ENCODE assay signal across 8 mouse cellular contexts in the genomic region with DNA sequence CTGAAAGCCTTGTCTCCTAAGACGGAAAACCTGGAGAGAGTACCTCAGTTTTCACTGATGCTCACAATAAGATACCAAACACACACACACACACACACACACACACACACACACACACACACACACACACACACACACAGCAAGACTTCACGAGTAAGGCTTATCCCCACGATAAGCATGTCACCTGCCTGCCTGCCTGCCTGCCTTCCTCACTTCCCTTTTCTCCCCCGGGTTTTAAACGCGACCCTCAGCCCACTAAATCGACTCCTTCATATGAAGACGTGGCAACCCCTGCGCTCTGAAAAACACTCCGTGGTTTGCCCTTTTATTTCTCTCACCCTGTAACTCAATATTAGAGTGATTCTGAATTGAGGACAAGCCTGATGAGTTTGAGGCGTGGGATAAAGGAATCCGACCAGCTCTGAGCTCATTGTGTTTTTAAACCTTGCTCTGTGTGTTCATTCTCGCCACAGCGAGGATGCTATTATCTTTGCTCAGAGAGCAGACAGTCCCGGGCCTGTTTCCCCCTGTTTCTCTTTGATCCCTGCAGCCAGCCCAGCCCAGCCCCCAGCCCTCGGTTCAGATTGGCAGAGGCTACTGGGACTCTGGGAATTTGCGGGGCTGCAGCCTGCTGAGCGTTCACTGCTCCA.
A peak's percentile ranks its signal among the peaks of the same experiment; 100 is the strongest.
DNase-seq lines count a peak whose midpoint lies in the region; ATAC-seq lines count a peak whose summit lies in the region.
"Had no signal": no experiment of that assay in that cellular context is flagged by ENCODE, and none has a peak within 500 bp of the region (broad histone marks: within the 10 kb centered on the region; RNA-seq: fewer than 3 reads in every experiment).

No protein-coding gene starts in this region.

- H3K4me3 ChIP-seq in hindbrain, embryonic 11.5 days (ENCODE audit: low read depth, low read length), result peak overlapping the region; percentile 33
- peak overlapping the region; percentile 35 for H3K4me3 ChIP-seq in liver, embryonic 13.5 days (replicated peaks)
- H3K4me3 ChIP-seq: erythroblast, embryonic 14.5 days had no signal

- under 1% methylated on average over 18 of the region's 18 CpGs for WGBS in hindbrain, embryonic 11.5 days
- 1% methylated on average over 18 of the region's 18 CpGs for WGBS in liver, embryonic 13.5 days (ENCODE audit: insufficient replicate concordance)

- H3K27me3 ChIP-seq in hindbrain, embryonic 11.5 days (ENCODE audit: control insufficient read depth, insufficient read depth, low read length), result no peaks in the 10 kb centered on the region
- peaks cover 26% of the 10 kb centered on the region for H3K27me3 ChIP-seq in liver, embryonic 13.5 days

- no peaks in the 10 kb centered on the region for H3K9me3 ChIP-seq in hindbrain, embryonic 11.5 days (ENCODE audit: control insufficient read depth, low read length)
- no peaks in the 10 kb centered on the region for H3K9me3 ChIP-seq in liver, embryonic 13.5 days (replicated peaks)

- DNase-seq in B cell, adult 2 months, result peak; percentile 26 to 32
- DNase-seq in embryo, embryonic 9.5 days (ENCODE audit: extremely low spot score), result peak; percentile 85
- DNase-seq in hindbrain, embryonic 11.5 days (ENCODE audit: low spot score), result peak; percentile 80
- DNase-seq in liver, embryonic 13.5 days, result no peak
- peak; percentile 21 for DNase-seq in right cerebral cortex, adult 18-20 months
- DNase-seq in c-Kit-positive CD71-positive TER-119-positive erythroid progenitor cells, embryonic 14.5 days (ENCODE audit: low spot score), result no peak

- peak; percentile 21 for ATAC-seq in CD4-positive, CD25-positive, alpha-beta regulatory T cell, adult 4 months
- ATAC-seq in hindbrain, embryonic 11.5 days (ENCODE audit: low FRiP score), result peak; percentile 92
- no peak for ATAC-seq in liver, embryonic 13.5 days (ENCODE audit: low read depth)

- peak overlapping the region; percentile 43 for H3K9ac ChIP-seq in hindbrain, embryonic 11.5 days (ENCODE audit: low read depth, low read length)
- no peak overlapping the region for H3K9ac ChIP-seq in liver, embryonic 13.5 days

- no peaks in the 10 kb centered on the region for H3K4me1 ChIP-seq in hindbrain, embryonic 11.5 days (replicated peaks; ENCODE audit: control insufficient read depth, insufficient read depth, low read length)
- H3K4me1 ChIP-seq in liver, embryonic 13.5 days (replicated peaks), result peaks cover 8% of the 10 kb centered on the region

- H3K4me2 ChIP-seq in hindbrain, embryonic 11.5 days (replicated peaks; ENCODE audit: low read depth, low read length), result peak overlapping the region; percentile 61
- peak overlapping the region; percentile 57 for H3K4me2 ChIP-seq in liver, embryonic 13.5 days

- H3K36me3 ChIP-seq in hindbrain, embryonic 11.5 days (ENCODE audit: control insufficient read depth, insufficient read depth, low read length), result no peaks in the 10 kb centered on the region
- H3K36me3 ChIP-seq in liver, embryonic 13.5 days, result no peaks in the 10 kb centered on the region

- peak overlapping the region; percentile 89 for H3K27ac ChIP-seq in hindbrain, embryonic 11.5 days (ENCODE audit: low read depth, low read length)
- H3K27ac ChIP-seq in liver, embryonic 13.5 days, result no peak overlapping the region

Comparison
In these comparisons a context has a peak if more than half of its experiments do, and no peak if none do; other contexts are left out.
1. DNase-seq: peak in B cell, adult 2 months (2 of 2), embryo, embryonic 9.5 days (single experiment), hindbrain, embryonic 11.5 days (single experiment) and right cerebral cortex, adult 18-20 months (single experiment); none in liver, embryonic 13.5 days (single experiment) and c-Kit-positive CD71-positive TER-119-positive erythroid progenitor cells, embryonic 14.5 days (single experiment).